Mouse (Mus musculus) kidney, postnatal 14 days (tissue): ENCODE data around the gene Eef2kmt.
A peak's percentile ranks its signal among the peaks of the same experiment; 100 is the strongest.
"Not testable (repeated sequence)": the region's sequence is repeated elsewhere in the genome, so short reads cannot be mapped to it uniquely, and the experiment has no call there.

Experiments
- DNase-seq: peaks from one replicate; pipeline ENCODE4 v3.0.0; 2022; ENCODE audit warnings: mixed read lengths

The Eef2kmt gene

DNA sequence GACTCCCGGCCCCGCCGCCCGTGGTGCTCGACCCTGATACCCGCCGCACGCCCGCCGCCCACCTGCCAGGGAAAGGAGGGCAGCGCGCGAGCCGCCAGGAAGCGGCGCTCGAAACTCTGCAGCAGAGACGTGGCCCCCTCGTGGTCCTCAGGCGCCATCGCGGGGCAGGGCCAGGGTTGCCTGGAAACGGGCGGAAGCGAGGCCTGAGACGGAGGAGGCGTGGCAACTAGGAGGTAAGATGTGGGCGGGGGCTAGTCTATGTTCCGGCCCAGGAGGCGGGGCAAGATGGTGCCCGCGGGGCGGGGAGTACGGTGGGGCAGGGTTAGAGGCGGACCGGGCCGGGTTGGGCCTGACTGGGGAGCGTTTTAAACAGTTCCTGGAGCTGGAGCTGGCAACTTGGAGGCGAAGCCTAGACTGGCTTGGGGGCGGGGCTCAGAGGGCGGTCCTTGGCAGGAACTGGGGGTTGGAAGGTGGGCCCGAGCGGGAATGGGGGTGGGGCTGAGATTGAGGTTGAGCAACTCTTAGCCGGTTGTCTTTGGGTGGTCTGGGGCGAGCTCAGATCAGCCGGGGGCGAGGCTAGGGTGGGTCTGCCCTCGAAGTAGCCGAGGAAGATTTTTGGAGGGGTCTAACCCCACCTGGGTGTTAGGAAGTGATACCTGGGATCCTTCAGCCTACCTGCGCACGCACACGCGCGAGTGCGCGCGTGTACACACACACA, at the start of gene Eef2kmt:
TSS of gene Eef2kmt (minus strand) at position 205 of the 718 bp plus-strand sequence.
- peak; percentile 99 for DNase-seq

DNA sequence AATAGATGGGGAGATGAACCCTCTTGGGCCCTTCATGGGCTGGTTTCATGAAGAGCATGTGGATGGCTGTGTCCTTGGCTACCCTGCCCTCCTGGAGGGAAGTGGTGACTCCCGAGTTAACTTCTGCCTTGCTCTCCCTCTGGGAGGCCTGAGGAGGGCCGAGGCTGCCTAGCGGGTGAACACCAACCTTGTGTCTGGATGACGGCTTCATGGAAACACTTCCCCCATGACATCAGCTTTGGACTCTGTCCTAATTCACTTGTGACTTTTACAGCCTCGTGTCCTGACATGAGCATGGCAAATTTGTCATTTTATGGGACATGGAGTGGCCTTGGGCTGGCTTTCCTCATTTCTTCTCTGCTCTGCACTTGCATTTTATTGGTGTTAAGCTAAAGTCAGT, 39.5 kb upstream of the Eef2kmt start:
- DNase-seq: no peak

DNA sequence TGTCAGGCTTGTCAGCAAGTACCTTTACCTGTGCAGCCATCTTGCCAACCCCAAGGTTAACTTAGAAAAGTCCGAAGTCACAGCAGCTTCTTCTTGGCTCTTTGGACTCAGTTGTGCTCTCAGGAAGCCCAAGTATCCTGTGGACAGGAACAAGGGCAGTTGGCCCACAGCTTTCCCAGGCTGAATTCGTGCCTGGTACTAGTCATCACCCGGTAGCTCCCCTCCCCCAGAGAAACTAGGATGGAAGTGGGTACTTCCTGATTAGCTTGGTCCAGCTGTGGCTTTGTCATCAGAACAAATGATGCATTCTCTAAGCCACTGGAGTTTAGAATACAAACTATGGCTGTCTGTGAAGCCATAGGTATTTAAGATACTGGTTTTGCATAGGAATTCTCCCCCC, 29.6 kb upstream of the Eef2kmt start:
- DNase-seq: no peak

DNA sequence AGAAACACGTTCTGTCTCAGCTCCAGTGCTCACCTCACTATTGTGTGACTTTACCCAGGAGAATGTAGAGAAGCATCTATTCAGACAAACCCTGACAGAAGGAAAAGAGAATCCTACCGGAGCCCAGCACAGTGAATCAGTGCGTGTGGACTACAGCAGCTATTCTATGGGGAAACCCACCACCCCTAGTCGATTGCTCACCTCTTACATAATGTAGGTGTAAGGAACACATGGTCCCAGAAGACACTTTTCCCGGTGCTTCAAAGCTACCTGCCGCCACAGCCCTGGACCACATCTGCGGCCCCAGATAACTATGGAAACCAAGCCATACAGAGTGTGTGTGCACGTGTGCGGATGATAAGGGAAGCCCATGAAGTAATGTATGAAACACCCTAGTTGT, 26.9 kb upstream of the Eef2kmt start:
- no peak for DNase-seq

DNA sequence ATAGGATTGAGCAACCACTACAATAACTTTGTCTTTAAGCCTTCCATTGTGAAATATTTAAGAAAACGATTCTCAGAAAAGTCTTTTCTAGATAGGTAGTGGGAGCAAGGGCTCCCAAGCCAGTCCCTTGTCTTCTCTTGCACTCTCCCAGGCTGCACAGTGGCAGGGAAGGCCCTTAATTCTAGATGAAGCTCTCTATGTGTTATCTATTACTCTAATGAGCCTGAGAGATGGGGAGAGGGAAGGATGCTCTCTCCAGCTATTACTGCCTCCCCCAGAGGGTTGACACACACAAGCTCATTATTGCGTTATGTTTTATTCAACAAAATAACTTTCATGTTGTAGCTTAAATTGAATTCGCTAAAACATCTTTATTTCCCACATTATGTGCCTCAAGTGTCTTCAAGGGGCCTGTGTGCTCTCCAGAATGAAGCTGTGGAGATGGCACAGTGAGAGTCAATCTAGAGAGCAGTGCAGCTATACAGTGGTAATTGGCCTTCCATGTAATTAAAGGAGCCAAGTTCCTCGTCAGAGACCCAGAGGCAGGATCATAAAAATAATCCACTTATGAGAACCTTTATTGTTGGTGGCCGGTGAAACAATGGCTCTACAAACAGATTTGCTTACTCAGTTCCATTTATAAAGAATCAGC, 23.9 kb upstream of the Eef2kmt start:
- no peak for DNase-seq

DNA sequence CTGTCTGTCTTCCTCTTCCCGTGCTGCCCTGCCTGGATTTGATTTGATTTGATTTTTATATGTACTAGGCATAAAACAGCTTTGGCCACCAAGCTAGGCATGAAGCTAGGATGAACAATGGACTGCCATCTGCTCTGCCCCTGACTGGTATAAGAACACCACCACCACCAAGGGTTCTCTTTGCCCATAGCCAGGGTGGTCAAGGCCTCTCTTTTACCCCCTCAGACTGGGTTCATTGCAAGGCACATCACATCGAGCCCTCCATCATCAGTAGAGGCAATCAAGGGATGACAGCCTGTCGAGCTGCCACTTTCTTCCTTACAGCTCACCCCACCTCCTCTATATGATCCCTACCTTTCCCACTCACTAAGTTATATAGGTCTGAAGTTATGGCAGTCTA, 16.6 kb upstream of the Eef2kmt start:
- DNase-seq: no peak

DNA sequence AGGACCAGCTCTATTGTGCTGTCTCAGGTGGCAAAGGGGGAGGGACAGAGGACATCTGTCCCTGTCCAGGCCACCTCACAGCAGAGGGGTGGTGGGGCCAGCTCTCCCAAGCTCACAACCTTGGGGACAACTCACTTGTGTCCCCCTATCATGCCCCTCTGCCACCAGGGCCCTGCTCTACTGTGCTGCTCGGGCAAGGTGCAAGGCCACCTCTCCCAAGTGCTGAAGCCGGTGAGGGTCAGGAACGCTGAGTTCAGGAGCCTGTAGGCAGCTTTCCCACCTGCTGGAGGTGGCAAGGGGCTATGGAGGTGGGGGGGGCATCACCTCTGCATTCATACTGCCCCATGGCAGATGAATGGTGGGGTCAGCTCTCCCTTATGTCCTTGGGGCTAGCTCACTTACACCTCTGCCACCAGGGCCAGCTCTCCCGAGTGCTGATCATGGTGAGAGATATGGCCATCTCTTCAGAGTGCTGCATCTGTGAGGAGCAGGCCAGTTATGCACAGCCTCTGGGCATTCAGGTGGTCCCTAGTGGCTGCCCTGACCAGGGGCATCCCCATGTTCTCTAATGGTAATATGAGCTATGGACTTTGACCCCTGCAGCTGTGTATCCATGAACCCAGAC, 15.7 kb upstream of the Eef2kmt start:
- no peak for DNase-seq

DNA sequence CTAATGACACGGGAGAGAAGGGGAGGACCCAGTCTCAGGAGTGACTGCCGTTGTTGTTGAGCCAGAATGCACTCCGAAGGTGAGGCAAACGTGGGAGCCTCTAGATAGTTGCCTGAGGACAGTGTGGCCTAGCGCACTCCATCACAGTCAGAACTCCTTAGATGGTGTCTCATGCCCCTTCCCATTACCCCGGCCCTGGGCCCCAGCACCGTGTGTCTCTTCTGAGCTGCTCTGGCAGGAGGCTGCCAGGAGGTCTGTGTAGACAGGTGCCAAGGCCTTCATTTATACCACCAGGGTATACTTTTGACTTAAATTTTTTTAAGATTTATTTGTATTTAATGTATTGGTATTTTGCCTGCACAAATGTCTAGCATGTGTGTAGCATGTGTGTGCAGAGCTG, 8.1 kb upstream of the Eef2kmt start:
- no peak for DNase-seq

DNA sequence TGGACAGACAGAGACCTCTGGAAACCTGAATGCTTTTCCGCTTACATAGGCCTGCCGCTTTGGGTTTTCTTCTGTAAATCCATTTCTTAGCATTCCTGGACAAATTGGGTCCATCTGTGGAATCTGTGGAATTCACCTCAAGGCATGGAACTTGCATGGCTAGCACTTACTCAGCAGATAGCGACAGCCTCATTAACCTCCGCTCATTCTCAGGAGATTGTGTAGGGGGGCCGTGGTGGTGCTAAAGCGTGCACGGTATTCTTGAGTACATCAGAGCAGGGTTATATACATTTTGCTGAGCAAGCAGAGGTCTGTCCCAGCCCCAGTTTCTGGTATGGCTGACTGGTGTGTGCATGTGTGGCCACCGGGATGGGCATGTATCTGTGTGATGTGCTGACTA, 7.4 kb upstream of the Eef2kmt start:
- DNase-seq: no peak

DNA sequence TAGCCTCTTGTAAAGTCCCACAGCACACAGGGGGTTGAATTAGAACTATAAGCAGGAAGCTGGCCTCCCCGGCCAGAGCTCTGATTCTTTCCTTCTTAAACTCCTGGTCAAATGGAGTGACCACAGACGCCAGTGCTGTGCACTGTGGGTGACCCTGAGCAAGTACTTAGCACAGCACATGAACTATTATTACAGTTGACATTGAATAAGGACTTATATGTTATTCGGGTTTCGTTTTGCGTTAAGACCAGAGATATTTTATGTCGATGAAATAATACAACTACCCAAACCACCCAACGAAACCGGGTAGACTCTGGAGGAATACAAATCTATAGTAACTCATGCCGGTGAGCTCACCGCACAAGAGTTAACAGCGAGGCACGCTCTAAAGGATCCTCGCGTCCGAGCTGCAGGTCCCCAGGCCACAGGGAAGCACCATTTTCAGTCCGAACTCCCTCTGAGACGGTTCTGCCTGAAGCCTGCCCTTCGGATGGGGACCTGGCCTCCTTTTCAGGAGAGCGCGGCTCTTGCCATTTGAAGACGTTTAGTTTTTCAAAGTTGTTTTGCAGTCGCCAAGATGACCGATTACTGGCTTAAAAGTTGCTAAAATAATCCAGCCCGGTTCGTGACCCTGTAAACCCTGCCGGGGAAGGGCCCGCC, 572 bp downstream of the Eef2kmt start:
- no peak for DNase-seq

DNA sequence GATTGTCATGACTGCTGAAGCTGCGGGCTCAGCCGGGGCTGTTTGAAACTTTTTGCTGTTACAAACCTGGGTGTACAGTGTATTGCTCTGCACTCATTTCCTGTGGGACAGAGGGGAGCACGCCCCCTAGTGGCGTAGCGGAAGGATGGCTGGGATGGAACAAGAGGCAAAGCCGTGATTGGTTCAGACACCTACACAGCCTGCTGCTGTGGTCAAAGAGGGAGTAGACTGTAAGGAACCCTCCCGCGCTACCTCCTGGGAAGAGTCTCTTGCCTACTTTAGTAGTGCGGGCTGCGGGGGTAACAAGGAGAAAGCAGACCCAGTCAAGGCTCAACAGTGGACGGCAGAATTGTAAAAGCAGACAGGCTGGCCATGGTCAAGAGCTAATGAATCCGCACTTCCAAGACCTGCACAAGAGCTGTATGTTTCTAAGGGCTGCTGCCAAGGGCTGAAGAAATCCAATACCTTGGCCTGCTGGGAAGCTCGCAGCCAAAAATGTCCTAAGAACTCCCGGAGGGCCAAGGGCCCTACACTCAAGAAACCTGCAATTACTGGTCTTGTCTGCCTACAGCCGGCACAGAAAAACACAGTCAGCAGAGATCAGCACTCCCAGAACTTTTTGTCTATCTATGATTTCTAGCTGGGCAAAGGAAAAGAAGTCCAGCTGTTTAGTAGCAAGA, 1.3 kb downstream of the Eef2kmt start:
- DNase-seq: peak; percentile 84

DNA sequence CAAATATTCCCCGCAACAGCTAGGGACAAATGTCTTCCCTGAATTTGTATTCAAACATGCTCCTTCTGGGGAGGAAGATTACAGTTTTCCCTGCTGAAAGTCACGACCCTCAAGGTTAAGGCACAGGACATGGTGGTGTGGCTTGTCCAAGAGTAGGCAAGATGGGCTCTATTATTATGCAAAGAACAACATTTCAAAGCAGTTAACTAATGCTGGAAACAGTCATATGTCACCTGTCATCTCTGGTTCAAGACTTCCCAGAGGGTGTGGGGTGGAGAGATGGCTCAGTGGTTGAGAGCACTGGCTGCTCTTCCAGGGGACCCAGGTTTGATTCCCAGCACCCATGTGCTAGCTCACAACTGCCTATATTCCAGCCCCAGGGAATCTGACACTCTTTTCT, 3.5 kb downstream of the Eef2kmt start:
- no peak for DNase-seq

DNA sequence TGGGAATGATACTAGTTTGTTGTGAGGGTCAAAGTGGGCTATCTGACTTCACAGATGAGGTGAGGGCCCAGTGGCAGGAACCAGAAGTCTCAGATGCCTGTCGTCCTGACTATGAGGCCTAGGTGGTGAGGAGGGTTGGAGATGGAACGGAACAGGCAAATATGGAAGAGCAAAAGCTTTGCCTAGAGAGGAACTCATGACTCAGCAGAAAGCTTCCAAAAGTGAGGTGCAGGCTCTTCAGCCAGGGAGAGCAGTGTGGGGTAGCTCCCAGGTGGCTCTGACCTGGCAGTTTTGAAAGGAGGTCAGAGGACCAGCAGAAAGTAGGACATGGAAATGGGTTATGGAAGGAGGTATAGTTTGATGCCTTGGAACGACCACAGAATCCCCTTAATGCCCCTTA, 4.9 kb downstream of the Eef2kmt start:
- DNase-seq: no peak

DNA sequence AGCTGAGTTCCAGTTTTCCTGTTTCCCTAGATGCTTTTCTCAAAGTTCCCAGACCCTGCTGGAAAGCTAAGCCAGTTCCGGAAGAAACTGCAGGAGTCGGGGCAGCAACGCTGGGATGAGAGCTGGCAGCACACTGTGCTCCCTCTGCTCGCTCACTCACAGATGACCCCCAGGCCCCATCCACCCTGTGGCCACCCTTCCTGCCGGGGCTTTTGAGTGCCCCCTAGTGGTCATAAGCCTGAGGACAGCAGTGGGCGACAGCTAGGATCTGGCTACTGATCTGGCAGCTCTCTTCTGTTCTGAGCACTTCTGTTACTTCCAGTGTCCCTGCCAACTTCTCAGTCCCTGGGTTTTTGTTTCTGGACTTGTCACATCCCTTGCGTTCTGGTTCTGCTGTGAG, 11.4 kb downstream of the Eef2kmt start:
- peak; percentile 74 for DNase-seq

DNA sequence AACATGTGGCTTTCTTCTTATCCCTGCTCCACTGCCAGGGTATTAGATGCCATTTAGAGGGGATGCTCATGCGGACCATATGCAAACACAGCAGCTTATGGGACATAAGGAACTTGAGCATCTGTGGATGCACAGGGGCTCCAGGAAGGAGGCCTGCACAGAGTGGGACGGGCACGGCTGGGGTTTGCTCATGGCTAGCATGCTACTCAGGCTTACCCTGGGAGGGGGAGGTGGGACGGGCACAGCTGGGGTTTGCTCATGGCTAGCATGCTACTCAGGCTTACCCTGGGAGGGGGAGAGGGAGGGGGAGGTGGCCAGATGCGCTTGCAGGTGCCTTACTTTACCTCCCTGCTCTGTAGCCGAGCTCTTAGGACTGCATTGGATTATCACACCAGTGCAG, 12.9 kb downstream of the Eef2kmt start:
- DNase-seq: no peak

DNA sequence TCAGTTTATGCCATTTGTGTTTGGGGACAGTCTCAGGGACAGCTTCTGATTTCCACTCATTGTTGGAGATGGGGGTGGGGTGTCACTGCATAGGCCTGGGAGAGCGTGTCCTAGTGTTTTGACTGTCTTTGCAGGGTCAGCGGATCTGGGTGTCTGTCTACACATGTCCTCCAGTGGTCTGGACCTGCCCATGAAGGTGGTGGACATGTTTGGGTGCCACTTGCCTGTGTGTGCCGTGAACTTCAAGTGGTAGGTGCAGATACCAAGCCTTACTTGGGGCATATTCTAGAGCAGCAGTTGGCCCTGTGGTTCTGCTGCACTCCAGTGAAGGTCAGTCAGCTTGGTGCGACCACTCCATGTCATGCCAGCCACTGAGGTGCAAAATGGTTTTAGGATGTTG, 13.4 kb downstream of the Eef2kmt start:
- no peak for DNase-seq

DNA sequence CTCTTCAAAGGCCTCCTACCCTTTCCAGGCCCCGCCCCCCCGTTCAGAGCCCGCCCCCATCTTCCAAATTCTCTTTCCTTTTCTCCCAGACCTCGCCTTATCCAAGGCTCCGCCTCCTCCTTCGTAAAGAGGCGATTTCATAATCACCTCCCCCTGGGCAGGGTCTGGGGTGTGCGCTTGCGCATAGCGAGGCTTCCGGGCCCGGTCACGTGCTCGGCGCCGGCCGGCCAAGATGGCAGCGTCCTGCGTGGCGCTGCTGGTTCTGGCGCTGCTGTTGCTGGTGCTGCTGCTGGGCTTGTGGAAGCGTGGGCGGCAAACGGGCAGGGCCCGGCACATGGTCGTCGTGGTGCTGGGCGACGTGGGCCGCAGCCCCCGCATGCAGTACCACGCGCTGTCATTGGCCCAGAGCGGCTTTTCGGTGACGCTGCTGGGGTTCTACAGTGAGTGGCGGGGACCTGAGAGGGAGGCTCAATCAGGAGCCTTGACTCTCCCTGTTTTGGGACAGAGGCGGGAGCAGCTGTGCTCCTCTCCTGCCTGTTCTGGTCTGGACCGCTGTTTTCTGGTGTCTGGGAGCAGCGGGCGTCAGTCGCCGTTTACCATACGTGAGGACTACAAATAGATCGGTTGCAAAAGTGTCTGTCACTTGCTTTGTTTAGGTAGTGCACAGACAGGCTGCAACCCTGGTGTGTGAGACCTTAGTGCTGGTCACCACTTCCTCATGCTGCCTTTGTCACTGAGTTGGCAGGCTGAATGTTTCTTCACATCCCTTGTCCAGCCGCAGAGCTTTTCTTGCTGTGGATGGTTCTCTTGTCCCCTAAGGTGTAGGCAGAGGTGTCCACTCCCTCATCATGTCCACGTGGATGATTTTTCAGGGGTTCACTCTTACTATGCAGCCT, 22.1 kb downstream of the Eef2kmt start, which contains the start of gene Alg1:
TSS of gene Alg1 (plus strand) at position 204 of the 896 bp plus-strand sequence.
- peak; percentile 95 for DNase-seq

DNA sequence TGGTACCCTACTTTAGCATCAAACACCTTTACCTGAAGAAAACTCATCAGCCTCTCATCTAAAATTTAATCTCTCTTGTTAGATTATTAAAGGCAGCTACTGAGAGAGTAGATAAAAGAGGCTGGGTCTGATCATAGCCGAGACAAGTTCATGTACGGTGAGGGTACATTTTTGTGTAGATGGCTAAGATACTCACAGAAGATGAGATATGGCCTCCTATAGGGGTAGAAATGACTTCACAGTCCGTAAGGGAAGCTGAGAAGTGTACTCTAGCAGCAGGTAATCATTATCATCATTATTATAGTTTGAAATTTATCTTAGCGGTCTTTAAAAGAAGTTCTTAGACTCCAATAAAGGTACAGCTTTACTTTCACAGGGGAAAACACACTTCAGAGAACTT, 22.8 kb downstream of the Eef2kmt start:
- DNase-seq: no peak

DNA sequence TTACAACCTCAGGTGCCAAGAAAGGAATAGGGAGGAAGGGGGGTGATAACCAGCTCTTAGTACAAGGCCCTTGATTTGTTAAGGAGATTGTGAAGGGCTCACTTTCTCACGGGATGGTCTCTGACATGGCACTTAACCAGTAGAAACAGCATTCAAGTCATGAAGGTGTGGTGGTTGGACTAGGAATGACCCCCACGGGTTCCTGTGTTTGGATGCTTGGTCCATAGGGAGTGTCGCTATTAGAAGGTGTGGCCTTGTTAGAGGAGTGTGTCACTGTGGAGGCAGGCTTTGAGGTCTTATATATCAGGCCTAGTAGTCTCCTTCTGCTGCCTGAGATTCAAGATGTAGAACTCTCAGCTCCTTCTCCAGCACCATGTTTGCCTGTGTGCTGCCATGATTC, 27.7 kb downstream of the Eef2kmt start:
- not testable (repeated sequence) for DNase-seq

DNA sequence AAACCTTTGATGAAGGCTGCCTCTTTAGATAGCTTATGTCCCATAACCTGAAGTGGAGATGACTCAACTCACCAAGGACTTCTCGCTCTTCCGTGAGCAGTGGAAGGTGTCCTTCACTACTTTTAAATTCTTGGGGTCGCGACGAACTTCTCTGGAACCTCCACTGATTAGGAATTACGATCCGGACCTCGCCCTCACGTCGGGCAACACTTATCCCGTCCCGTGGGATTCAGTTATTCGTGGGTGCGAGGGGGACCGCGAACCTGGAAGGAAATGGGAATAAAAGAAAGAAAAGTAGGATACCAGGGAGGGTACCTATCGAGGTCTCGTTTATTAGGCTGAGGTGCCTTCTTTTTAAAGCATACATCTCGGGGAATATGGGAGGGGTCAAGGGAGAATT, 28.3 kb downstream of the Eef2kmt start:
- DNase-seq: not testable (repeated sequence)

DNA sequence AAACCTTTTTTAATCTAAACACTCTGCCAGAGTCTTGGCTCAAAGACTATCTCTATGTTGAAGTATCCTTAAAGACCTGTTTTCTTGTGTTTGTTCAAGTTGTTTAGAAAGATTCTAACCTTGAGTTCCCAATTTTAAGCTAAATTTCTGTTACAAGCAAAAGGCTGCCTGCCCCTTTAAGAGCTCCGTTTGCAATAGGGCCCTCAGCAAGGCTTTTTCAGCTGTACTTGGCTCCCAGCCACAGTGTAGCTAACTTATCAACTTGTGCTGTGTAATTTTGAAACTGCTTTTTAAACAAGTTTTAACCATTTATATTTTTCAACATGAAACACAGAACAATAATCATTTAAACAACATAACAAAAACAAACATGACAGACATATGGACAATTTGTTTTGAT, 29.2 kb downstream of the Eef2kmt start:
- peak; percentile 32 for DNase-seq

DNA sequence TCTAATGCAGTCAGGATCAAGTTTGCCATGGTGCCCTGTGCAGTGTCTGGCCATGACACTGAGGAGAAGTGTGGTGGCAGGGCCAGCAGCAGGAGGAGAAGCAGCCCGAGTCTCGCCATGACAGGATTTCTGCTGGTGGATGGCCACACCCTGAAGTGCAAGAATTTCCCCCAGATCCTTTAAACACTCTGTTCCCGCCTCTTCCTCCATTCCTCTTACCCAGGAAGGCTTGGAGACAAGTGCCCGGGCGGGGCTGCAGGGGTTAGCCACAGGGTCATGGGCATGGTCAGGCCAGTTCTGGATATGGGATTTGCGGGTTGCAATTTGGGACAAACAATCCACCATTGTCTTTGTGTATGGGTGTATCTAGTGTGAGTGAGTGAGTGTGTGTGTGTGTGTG, 33.6 kb downstream of the Eef2kmt start, which contains the start of gene AU021092:
TSS of gene AU021092 (minus strand) at position 160 of the 400 bp plus-strand sequence.
- DNase-seq: peak; percentile 57
